Mouse (Mus musculus): ENCODE measurements at regions not wholly inside any gene's neighbourhood (a gene's known extent, or its start where the extent isn't known, plus 50 kb on each side); places are given as distances from the start of the nearest gene placed in this dataset.

GRCm38 (mm10) chr15:11774717-11775116, 132.4 kb downstream of the Npr3 start:
- WGBS: 13% methylated on average over 5 of the region's 5 CpGs

GRCm38 (mm10) chr15:11770596-11770995, 136.5 kb downstream of the Npr3 start:
- Histone ChIP-seq H3K4me2 (no peak overlapping the region), H3K9ac (no peak overlapping the region), H3K4me1 (no peaks in the 10 kb centered on the region), H3K9me3 (no peaks in the 10 kb centered on the region), H3K27me3 (no peaks in the 10 kb centered on the region), H3K36me3 (no peaks in the 10 kb centered on the region), H3K27ac (no peak overlapping the region), H3K4me3 (no peak overlapping the region)
- no peak for ATAC-seq (ENCODE audit: insufficient number of reproducible peaks, insufficient read depth, low FRiP score, low TSS enrichment, low read depth)
- 83% methylated on average over 1 of the region's 1 CpGs for WGBS

More at GRCm38 (mm10) chr15:11774717-11775116, 132.4 kb downstream of the Npr3 start:
- no peaks in the 10 kb centered on the region for H3K36me3 ChIP-seq
- no peak overlapping the region for H3K27ac ChIP-seq
- 0 out of 2 replicates have a peak, but pooled peaks cover 4% of the 10 kb centered on the region for H3K27me3 ChIP-seq
- no peaks in the 10 kb centered on the region for H3K9me3 ChIP-seq
- no peak overlapping the region for H3K4me2 ChIP-seq
- H3K4me1 ChIP-seq: no peaks in the 10 kb centered on the region
- H3K9ac ChIP-seq: no peak overlapping the region
- ATAC-seq (ENCODE audit: insufficient number of reproducible peaks, insufficient read depth, low FRiP score, low TSS enrichment, low read depth): no peak
- H3K4me3 ChIP-seq: no peak overlapping the region

GRCm38 (mm10) chr15:11757963-11758362, 149.1 kb downstream of the Npr3 start:
- H3K4me3 ChIP-seq: no peak overlapping the region
- no peak overlapping the region for H3K27ac ChIP-seq
- no peaks in the 10 kb centered on the region for H3K4me1 ChIP-seq
- no peaks in the 10 kb centered on the region for H3K27me3 ChIP-seq
- H3K4me2 ChIP-seq: no peak overlapping the region
- no peak for ATAC-seq (ENCODE audit: insufficient number of reproducible peaks, insufficient read depth, low FRiP score, low TSS enrichment, low read depth)
- WGBS: 89% methylated on average over 1 of the region's 1 CpGs
- no peaks in the 10 kb centered on the region for H3K36me3 ChIP-seq
- H3K9me3 ChIP-seq: no peaks in the 10 kb centered on the region
- H3K9ac ChIP-seq: no peak overlapping the region

- H3K9me3 ChIP-seq: no peaks in the 10 kb centered on the region
- H3K27ac ChIP-seq: no peak overlapping the region
- H3K36me3 ChIP-seq: no peaks in the 10 kb centered on the region
- H3K9ac ChIP-seq: no peak overlapping the region
- whole genome bisulfite sequencing: 82% methylated on average over 7 of the region's 7 CpGs
- H3K4me1 ChIP-seq: no peaks in the 10 kb centered on the region
- H3K4me2 ChIP-seq: no peak overlapping the region
- no peak overlapping the region for H3K4me3 ChIP-seq
- H3K27me3 ChIP-seq: no peaks in the 10 kb centered on the region
- no peak for ATAC-seq (ENCODE audit: insufficient number of reproducible peaks, insufficient read depth, low FRiP score, low TSS enrichment, low read depth)
Observed at GRCm38 (mm10) chr15:11756786-11757185, 150.3 kb downstream of the Npr3 start.

GRCm38 (mm10) chr15:11753216-11753615, 153.9 kb downstream of the Npr3 start:
- H3K27me3 ChIP-seq: no peaks in the 10 kb centered on the region
- no peaks in the 10 kb centered on the region for H3K4me1 ChIP-seq
- no peak overlapping the region for H3K4me2 ChIP-seq
- WGBS: 20% methylated on average over 3 of the region's 3 CpGs
- H3K9me3 ChIP-seq: no peaks in the 10 kb centered on the region
- ATAC-seq (ENCODE audit: insufficient number of reproducible peaks, insufficient read depth, low FRiP score, low TSS enrichment, low read depth): no peak
- no peaks in the 10 kb centered on the region for H3K36me3 ChIP-seq
- no peak overlapping the region for H3K27ac ChIP-seq
- H3K9ac ChIP-seq: no peak overlapping the region
- H3K4me3 ChIP-seq: no peak overlapping the region

GRCm38 (mm10) chr15:11750893-11751292, 156.2 kb downstream of the Npr3 start:
- ATAC-seq (ENCODE audit: insufficient number of reproducible peaks, insufficient read depth, low FRiP score, low TSS enrichment, low read depth): no peak
- H3K4me3 ChIP-seq: no peak overlapping the region
- WGBS: 59% methylated on average over 5 of the region's 5 CpGs
- H3K27ac ChIP-seq: no peak overlapping the region
- H3K4me1 ChIP-seq: no peaks in the 10 kb centered on the region
- no peak overlapping the region for H3K9ac ChIP-seq
- no peaks in the 10 kb centered on the region for H3K36me3 ChIP-seq
- no peaks in the 10 kb centered on the region for H3K27me3 ChIP-seq
- no peak overlapping the region for H3K4me2 ChIP-seq
- H3K9me3 ChIP-seq: no peaks in the 10 kb centered on the region

GRCm38 (mm10) chr15:11749509-11749908, 157.6 kb downstream of the Npr3 start:
- 81% methylated on average over 4 of the region's 4 CpGs for WGBS
- no peaks in the 10 kb centered on the region for H3K27me3 ChIP-seq
- ATAC-seq (ENCODE audit: insufficient number of reproducible peaks, insufficient read depth, low FRiP score, low TSS enrichment, low read depth): no peak
- H3K4me2 ChIP-seq: no peak overlapping the region
- no peaks in the 10 kb centered on the region for H3K36me3 ChIP-seq
- no peaks in the 10 kb centered on the region for H3K9me3 ChIP-seq
- H3K27ac ChIP-seq: no peak overlapping the region
- no peak overlapping the region for H3K4me3 ChIP-seq
- no peak overlapping the region for H3K9ac ChIP-seq
- H3K4me1 ChIP-seq: peaks cover 13% of the 10 kb centered on the region

GRCm38 (mm10) chr15:11748306-11748705, 158.8 kb downstream of the Npr3 start:
- peaks cover 13% of the 10 kb centered on the region for H3K4me1 ChIP-seq
- 90% methylated on average over 2 of the region's 2 CpGs for WGBS
- no peaks in the 10 kb centered on the region for H3K27me3 ChIP-seq
- no peak overlapping the region for H3K4me3 ChIP-seq
- no peaks in the 10 kb centered on the region for H3K9me3 ChIP-seq
- H3K36me3 ChIP-seq: no peaks in the 10 kb centered on the region
- ATAC-seq (ENCODE audit: insufficient number of reproducible peaks, insufficient read depth, low FRiP score, low TSS enrichment, low read depth): no peak
- no peak overlapping the region for H3K9ac ChIP-seq
- no peak overlapping the region for H3K27ac ChIP-seq
- no peak overlapping the region for H3K4me2 ChIP-seq

- Histone ChIP-seq H3K4me2 (no peak overlapping the region), H3K4me3 (no peak overlapping the region), H3K9ac (no peak overlapping the region), H3K27me3 (no peaks in the 10 kb centered on the region), H3K4me1 (peaks cover 21% of the 10 kb centered on the region), H3K9me3 (no peaks in the 10 kb centered on the region), H3K36me3 (no peaks in the 10 kb centered on the region), H3K27ac (no peak overlapping the region)
- no peak for ATAC-seq (ENCODE audit: insufficient number of reproducible peaks, insufficient read depth, low FRiP score, low TSS enrichment, low read depth)
- WGBS: 95% methylated on average over 1 of the region's 1 CpGs
Observed at GRCm38 (mm10) chr15:11746754-11747153, 160.3 kb downstream of the Npr3 start.

GRCm38 (mm10) chr15:11745629-11746372, 161.3 kb downstream of the Npr3 start:
- Histone ChIP-seq H3K36me3 (no peaks in the 10 kb centered on the region), H3K9me3 (no peaks in the 10 kb centered on the region), H3K4me2 (no peak overlapping the region), H3K4me1 (peaks cover 27% of the 10 kb centered on the region), H3K27me3 (no peaks in the 10 kb centered on the region), H3K4me3 (no peak overlapping the region), H3K27ac (0 out of 2 replicates have a peak overlapping the region, but pooled peaks have one; percentile 48), H3K9ac (no peak overlapping the region)
- ATAC-seq (ENCODE audit: insufficient number of reproducible peaks, insufficient read depth, low FRiP score, low TSS enrichment, low read depth): no peak
- WGBS: 77% methylated on average over 9 of the region's 9 CpGs

- Histone ChIP-seq H3K4me1 (peaks cover 27% of the 10 kb centered on the region), H3K4me2 (no peak overlapping the region), H3K27ac (peak overlapping the region; percentile 48; the same call in 1 of the 2 replicates), H3K27me3 (no peaks in the 10 kb centered on the region), H3K9ac (no peak overlapping the region), H3K4me3 (no peak overlapping the region), H3K36me3 (no peaks in the 10 kb centered on the region), H3K9me3 (no peaks in the 10 kb centered on the region)
- 23% methylated on average over 5 of the region's 5 CpGs for WGBS
- ATAC-seq (ENCODE audit: insufficient number of reproducible peaks, insufficient read depth, low FRiP score, low TSS enrichment, low read depth): no peak
Observed at GRCm38 (mm10) chr15:11744903-11745302, 162.2 kb downstream of the Npr3 start.

GRCm38 (mm10) chr15:11744296-11744695, 162.8 kb downstream of the Npr3 start:
- Histone ChIP-seq H3K36me3 (no peaks in the 10 kb centered on the region), H3K4me1 (peaks cover 27% of the 10 kb centered on the region), H3K27ac (no peak overlapping the region), H3K9ac (no peak overlapping the region), H3K4me3 (no peak overlapping the region), H3K4me2 (no peak overlapping the region), H3K27me3 (no peaks in the 10 kb centered on the region), H3K9me3 (no peaks in the 10 kb centered on the region)
- 77% methylated on average over 2 of the region's 2 CpGs for WGBS
- no peak for ATAC-seq (ENCODE audit: insufficient number of reproducible peaks, insufficient read depth, low FRiP score, low TSS enrichment, low read depth)

Data from embryonic facial prominence, embryonic 13.5 days (tissue).